Mouse (Mus musculus) kidney, postnatal 14 days (tissue): Measurements from ENCODE around the gene Abcf2.
"Not testable (repeated sequence)": the region's sequence is repeated elsewhere in the genome, so short reads cannot be mapped to it uniquely, and the experiment has no call there.

Experiments
- DNase-seq: peaks from one replicate; pipeline ENCODE4 v3.0.0; 2022; ENCODE audit warnings: mixed read lengths

The Abcf2 gene

DNA sequence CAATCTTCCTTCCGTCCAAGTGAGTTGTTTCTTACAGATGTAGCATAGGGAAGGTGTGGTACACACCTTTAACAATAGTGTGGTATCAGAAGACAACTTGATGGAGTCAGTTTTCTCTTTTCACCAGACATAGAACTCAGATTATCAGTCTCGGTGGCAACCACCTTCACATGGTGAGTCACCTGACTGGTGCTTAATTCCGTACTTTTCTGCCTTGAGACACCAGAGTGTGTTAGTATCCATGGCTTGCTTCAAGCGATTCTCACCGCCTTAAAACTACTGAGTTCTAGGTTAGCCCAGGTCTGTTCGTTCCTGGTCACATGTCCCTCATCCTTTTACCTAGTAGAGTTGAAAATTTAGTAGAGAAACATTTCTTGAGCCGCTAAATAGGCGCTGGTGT lies 8.8 kb upstream of the Abcf2 start:
- no peak for DNase-seq

DNA sequence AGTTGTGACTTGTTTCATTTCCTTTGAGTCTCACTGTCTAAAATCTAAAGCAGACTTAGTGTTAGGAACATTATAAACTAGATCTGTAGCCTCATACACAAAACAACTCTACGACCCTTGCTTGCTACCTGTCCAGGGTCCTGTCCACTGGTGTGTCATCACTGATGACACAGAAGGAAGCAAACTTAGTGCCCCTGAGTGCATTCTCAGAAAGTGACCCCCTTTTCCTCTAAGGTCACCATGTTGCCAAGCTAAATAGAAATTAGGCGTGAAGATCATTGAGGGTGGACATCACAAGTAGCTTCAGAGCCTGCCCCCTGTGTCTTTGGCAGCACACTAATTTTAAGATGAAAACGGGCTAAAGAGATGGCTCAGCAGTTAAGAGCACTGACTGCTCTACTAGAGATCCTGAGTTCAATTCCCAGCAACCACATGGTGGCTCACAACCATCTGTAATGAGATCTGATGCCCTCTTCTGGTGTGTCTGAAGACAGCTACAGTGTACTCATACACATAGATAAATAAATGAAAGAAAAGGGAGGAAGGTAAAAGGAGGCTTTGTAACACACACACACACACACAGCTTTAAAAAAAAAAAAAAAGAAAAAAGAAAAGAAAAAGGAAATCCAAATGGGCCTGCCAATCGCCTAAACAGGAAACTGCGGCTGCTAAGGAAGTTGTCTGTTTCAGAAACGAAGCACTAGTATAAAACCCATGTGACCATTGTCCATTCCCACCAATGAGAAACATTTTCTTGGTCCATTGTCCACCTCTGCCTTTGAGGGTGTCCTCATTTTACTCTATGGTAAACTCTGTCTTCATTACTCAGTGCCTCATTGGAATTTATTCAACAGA lies 1.1 kb upstream of the Abcf2 start:
- DNase-seq: no peak

DNA sequence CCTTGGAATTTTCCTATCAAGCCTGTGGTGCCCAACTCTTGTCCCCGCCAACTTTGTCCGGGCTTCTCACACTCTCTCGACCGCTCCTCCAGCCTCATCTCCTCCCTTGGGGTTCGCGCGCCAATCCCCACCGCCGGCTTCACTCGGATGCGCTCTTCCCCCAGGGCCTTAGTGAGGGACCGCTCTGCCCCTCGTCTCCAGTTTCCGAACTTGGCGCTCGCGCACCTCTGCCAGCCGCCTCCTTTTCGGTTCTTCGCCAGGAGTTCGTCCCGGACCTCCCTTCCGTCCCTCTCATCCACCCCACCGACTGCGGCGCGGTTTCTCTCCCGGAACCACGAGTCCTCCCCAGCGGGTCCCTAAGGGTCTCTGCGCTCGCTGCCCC lies 475 bp downstream of the Abcf2 start:
- DNase-seq: no peak

DNA sequence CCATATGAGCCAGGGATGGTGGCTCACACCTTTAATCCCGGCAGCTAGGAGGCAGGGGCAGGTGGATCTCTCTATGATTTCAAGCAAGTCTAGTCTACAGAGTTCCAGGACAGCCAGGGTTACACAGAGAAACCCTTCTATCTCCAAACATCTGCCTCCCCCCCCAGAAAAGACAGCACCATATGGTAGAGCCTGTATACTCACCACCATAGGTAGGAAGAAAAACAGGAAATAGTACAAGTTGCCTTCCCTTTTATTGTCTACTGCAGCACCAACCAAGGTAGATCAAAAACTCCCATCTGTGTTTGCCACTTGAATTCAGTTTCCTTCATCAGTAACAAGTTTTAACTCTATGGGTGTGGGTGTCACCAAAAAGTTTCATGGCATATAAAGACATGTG lies 1.3 kb downstream of the Abcf2 start:
- no peak for DNase-seq

DNA sequence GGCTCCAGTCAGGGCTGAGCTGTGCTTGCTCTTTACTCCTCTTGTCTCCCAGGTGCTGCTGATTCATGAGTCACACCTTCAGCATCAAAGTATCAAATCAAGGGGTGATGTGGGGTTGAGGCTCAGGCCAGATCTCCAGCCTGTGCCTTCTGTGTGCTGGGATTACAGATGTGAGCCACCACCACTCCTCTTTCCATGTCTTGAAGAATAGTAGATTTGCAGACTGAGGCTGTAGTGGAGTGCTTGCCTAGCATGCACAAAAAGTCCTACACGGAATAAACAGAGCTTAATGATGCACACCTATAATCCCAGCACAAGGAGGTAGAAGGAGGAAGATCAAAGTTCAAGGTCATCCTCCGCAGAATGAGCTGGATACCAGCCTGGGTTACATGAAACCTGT lies 20.6 kb downstream of the Abcf2 start, which contains the start of gene 4931409K22Rik:
4931409K22Rik (minus strand) TSS at position 101 of the 400 bp plus-strand sequence.
- no peak for DNase-seq

DNA sequence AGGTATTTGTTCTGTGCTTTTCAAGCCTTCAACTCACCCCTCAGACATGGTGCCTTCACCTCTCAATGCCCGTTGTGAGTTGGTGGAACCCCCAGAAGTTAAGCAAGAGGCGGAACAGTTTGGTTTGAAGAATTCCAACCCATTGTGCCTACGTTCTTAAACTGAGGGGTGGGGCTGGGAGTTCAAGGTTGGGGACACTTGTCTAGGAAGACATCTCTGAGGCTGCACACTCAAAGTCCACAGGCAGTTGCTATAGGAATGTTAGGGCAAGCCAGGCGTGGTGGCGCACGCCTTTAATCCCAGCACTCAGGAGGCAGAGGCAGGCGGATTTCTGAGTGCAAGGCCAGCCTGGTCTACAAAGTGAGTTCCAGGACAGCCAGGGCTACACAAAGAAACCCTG lies 21.9 kb downstream of the Abcf2 start:
- DNase-seq: not testable (repeated sequence)

DNA sequence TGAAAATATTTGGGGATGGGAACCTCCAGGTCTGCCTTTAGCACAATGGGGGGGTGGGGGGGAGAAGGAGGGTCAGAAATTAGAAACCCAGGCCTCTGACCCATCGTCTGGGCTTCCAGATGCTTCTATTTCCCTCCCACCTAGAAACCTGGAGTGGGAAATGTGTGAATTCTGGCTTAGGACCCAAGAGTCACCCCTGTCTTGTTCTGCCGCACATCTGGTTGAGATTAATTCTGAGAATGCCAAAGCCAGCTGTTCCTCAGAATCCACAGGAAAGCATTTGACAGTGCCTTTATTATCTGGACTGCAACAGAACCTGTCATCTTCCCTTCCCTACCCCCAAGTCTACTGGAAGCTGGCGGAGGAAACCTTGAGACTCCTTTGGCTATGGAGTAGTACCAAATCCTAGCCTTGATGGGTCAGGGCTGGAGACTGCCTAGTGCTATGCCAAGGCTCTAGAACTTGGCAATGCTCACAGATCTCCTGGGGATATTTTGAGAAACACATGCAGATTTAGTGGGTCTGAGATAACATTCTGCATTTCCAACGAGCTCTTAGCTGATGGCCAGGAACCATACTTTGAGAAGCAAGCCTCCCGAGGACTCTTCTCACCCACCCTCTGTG lies 23.5 kb downstream of the Abcf2 start:
- DNase-seq: no peak

DNA sequence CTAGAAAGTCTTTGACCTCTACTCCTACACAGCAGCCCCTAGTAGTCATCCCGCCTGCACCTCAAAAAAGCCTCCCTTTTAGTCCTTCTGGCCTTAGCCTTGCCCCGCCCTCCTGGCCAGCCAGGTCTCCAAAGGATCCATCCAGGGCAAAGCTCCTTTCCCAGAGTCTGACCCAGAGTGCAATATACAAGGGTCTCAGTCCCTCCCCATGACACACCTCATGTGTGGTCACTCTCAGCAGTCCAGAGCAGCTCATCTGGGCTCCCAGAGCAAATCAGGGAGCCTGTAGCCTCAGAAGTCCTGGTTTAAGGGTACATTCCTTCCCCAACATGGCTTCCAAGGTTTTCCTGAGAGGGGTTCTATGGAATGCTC lies 26.0 kb downstream of the Abcf2 start:
- DNase-seq: no peak

DNA sequence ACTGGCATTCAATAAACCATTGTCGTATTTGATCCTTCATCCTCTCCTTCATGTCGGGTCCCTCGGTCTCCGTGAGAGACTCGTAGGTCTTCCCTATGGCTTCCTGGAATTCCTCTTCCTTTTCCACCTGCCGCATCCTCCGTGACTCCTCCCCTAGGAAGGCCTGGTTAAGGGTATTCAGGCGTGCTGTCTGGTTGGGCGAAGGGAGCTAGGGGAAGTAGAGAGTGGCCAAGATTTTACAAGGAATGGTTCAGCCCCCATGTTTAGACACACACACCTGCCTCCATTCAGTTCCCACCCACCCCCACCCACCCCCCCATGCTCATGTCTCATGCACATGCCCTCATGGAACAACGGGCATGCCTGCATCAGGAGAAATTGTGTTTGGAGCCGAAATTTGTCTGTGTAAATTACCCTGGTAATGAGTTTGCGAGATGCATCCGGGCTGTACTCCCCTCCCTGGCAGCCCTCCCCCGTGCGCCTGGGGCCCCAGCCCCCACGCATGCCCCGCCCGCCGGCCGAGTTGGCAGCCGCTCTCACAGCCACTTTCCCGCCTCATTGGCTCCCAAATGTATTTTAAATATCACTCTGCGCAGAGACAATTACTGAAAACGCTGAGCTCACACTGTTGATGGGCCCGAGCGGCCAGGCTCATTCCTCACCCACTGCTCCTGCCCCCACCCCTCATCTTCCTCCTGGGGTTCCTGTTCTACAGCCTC lies 26.5 kb downstream of the Abcf2 start:
- DNase-seq: peak; percentile 67

DNA sequence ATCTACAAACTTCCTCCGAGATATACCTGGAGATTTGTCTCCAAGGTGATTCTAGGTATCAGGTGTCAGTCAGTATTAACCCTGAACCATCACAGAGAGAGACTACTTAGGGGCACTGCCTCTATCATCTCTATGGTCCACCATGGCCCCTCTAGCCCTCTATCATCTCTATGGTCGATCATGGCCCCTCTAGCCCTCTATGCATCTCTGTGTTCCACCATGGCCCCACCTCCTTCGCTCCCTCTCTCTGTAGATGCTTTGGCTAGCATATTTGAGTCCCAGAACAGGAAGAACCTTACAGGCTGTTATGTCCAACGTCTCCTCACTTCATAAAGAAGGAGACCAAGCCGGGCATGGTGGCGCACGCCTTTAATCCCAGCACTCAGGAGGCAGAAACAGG lies 34.6 kb downstream of the Abcf2 start:
- no peak for DNase-seq

DNA sequence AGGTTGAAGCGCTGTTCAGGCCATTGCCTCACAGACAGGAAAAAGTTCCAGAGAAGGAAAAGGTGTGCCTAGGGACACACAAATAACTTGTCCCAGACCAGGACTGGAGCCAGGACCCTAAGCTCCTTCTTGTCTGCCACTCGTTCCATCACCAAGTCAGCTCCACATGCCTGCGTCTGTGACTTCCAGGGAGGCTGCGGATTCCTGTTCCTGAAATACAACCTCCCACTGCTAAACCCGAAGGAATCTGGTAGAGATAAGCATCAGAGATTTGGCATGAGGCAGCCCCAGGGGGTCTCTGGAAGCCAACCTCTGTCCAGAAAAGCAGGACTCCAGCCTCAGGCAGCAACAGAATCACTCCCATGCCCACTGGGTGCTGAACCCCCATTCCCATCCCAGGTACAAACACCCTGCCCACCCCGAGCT lies 36.1 kb downstream of the Abcf2 start:
- no peak for DNase-seq

DNA sequence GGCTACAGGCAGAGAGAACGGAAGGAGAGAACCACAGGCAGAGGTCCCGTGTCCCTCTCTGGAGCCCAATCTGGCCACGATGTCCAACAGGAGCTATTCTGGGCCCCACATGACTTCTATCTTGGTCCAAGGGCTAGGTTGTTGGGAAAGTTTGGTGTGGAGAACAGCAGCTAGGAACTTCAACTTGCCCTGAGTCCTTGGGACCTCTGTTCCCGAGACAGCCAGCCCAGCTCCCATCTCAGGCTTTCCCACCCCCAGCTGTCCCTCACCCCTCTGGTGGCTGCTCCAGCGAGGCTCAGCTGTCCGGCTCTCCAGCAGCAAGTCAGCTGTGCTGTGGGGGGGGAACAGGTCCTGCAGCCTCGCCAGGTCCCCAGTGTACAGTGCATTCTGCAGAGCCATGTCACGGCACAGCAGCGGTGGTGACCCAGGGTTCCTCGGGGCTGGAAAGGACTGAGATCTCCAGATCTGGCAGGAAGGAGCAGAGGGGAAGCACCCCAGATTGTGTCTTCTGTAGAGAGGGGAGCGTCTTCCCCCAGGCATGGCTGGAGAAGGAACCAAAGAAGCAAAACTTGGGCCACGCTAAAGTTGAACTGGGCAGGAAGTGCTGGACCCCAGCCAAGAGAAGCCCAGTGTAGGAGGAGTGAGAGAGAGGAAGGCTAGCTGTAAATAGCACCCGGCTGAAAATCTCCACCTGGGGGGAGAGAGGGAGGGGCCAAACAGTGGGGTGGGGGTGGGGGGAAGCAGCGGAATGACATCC lies 36.7 kb downstream of the Abcf2 start, which contains the start of gene Asb10:
Asb10 (minus strand) TSS at position 592 of the 757 bp plus-strand sequence.
- peak; percentile 73 for DNase-seq

DNA sequence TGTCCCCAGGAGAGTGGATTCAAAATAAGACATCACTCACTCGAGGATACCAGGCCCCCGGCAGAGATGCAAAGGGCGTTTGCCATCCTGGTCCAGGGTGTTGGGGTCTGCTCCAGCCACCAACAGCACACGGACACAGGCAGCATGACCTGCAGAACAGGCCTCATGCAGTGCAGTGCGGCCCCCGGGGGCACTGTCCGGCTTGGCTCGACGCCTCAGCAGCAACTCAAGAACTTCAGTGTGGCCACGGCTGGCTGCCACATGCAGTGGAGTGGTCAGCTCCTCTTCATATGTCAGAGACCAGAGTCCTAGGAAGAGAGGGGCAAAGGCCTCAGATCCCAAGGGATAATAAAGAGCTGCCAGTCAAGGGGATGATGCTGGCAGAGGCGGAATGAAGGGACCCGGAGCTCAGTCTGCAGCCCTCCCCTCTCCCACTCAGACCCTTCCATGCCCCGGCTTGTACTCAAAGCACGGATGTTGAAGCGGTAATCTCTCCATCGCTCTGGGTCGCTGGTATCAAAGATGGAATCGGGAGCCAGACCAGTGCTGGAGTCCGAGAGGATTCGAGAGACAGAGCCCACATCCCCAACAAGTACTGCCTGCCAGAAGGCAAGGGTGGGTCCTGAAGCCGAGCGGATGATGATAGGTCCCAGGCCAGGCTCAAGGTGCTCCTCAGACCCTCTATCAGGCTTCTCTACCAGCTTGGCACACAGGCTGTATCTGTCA lies 37.5 kb downstream of the Abcf2 start:
- DNase-seq: no peak

DNA sequence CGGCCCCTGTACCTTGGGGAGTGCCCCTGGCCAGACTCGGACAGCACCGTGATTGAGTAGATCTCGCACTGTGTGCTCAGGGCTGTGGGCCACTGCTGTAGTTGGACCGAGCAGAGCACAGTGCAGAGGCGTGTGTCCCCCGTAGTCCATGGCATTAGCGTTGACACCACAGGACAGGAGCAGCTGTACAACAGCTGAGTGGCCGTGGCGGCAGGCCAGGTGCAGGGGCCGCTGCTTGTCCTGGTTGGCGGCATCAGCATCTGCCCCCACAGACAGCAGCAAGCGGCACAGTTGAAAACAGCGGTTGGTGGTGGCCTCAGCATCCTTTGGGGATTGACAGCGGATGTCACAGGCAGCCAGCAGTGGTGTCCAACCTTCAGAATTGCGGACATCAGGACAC lies 39.6 kb downstream of the Abcf2 start:
- DNase-seq: no peak

DNA sequence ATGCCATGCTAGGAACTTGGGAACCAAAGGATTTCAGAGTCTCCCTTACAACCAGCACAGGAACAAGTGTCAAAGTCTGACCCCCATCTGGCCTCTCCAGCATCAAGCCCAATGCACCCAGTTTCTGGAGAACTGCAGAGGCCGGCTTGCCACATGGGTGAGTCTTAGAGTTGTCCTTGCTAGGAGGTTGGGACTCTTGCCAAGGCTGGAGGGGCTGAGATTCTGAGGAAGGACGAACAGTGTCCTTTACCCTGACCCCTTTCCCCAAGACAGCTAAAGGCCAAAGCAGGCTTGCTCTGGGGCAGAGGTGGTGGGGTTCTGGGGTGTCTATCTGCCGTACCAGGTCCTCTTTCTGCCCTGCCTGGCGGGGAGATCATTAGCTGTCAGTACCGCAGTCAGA lies 40.8 kb downstream of the Abcf2 start:
- DNase-seq: no peak

DNA sequence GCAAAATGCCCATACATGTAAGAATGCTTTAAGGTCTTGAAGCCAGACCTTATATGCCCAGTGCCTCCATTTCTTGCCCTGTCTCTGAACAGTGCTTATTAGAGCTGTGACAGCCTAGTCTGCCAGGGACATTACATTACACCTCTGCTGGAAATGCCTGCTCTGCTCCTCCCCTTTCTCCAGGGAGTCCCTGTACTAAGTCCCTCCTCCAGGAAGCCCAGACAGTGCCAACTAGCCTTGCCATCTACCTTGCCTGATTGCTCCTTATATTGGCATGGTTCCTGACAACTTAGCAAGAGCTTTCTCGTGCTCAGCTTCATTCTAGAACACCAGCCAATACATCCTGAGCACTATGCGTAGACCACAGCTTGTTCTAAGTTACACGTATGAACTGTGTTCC lies 41.5 kb downstream of the Abcf2 start:
- no peak for DNase-seq

DNA sequence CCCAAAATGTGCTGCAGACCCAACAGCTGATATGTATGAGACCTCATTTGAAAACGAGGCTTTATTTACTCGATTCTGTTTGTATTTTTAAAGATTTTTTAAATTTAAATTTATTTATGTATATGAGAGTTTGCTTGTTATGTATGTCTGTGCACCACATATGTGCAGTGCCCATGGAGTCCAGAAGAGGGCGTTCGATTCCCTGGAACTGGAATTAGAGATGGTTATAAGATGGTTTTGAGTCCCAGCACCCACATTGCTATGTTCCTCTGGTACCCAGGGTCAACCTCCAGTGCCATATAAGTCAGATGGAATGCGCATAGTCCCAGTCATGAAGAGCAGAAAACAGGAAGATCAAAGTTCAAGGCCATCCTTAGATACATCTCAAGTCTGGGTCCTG lies 43.0 kb downstream of the Abcf2 start:
- DNase-seq: no peak

DNA sequence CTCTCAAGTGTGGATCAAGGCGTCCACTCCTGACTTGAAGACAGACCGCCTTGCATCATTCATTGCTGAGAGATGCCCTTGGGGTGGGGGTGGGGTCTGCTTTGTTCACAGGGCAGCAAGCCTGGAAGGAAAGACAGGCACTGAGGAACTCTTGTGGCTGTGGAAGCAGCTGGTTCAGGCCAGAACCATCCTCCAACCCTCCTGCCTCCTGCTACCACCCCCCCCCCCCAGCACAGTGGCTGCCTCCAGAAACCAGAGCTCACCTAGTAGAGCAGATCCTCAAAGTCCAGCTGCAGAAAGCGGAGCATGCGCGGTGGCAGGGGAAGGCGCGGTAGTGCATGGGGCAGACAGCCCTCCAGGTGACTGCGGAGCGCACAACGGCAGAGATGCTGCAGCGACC lies 43.9 kb downstream of the Abcf2 start:
- DNase-seq: no peak

DNA sequence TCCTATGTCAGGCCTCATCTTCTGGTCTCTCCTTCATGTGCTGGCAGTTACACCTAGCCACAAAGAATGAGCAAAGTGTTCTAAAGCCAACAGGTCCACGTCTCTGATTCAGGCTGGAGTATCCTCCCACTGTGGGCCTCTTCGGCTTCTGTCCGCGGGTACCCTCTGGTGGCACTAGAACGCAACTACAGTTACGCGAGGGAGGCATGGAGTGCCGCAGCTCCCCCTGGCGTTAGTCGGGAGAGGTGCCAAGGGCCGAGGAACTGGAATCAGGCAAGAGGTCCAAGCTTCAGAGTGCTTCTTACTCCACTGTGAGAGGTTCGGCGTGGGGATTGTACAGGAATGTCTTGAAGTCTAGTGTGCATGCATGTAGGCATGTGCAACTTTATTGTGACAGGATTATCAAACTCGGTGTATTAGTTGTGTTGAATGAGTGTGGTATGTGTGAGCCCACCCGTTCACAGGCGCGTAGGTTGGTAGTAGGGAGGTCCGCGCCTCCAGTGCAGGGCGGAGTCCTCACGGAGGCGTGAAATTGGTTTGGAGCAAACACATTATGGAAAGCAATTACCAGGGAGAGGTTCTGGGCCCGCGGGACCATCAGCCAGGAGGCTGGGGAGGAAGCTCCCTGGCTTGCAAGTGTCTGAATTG lies 47.1 kb downstream of the Abcf2 start:
- peak; percentile 92 for DNase-seq

DNA sequence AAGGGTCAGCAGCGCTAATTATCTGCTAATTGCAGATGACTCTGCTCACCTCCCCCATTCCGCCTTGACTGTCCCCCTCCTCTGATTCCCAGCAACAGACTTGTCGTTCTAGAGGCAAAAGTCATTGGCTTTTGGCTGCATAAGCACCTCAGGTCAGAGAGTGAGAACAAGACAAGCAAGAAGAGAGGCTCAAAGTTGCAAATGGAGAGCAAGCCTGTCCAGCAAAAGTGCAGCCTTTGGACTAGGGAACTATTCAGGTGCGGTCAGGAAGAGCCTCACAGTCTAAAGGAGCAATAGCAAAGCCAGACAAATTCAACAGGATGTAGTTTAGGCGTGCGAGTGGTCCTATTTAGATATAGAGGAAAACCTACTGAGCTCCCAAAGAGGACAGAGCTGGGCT lies 49.5 kb downstream of the Abcf2 start:
- no peak for DNase-seq

DNA sequence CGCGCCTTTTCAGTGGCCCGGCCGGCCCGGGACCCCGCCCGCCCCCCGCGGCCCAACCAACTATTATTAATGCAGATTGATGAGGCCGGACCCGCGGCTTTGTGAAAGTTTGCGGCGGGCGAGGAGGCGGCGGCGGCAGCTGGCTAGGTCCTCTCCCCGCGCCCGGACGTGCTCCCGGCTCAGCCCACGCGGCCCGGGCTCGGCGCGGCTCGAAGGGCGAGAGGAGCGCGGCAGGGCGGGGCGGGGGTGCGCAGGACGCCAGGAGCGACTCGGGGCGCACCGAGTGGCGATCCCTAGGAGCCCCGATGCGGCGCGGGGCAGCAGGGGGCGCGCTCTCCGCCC lies 50.4 kb downstream of the Abcf2 start, which contains the start of gene Gbx1:
Gbx1 (minus strand) TSS at position 314 of the 342 bp plus-strand sequence.
- peak; percentile 26 for DNase-seq
